Mouse (Mus musculus): ENCODE results near the gene Neu2.

Gene Neu2

DNA sequence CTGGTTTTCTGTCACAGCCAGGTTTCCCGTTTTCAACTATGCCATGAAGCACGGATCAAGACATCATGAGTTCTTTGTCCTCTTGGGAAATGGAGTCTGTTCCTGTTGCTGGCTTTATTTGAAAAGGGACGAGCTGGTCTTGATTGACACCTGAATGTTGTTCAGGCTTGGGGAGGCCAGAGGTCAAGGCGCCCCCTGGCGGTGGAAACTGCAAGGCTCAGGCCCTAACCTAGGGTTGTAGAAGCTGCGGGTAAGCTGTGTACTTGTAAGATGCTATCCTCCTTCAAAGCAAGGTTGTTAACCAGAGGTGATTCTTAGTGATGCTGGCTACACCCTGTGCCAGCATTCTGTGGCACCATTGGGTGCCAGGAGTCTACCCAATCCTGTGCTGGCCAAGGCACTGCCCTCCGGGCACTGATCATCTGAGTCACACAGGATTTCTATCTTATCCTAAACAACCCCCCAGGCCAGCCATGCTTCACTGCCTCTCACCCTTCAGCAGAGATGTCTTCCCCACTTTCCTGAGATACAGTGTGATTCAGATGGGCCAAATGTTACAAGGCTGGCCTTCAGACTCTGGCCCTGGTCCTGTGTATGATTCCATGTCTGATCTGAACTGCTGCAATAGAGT is 98.8 kb downstream of the Neu2 start:
- in situ Hi-C loops (cut with MboI, MseI) = loop anchor here in 1 of 2 experiments (10.0 kb wide), 1 partner anchor 46 kb away; no protein-coding TSS in a partner anchor

GRCm38 (mm10) chr1:87614576-87615295 is 105.0 kb downstream of the Neu2 start:
- in situ Hi-C loops (cut with MboI, MseI) = no loop called here

DNA sequence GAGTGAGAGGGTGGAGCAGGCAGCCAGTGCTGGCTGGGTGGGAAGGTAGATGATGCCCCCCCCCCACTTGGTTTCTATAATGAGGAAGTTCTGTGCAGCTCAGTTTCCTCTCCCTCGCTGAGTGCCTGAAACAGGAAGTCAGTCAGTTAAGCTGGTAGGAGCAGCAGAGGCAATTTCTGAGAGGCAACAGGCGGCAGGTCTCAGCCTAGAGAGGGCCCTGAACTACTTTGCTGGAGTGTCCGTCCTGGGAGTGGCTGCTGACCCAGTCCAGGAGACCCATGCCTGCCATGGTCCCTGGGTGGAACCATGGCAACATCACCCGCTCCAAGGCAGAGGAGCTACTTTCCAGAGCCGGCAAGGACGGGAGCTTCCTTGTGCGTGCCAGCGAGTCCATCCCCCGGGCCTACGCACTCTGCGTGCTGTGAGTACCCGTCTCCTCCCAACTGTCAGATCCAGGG is 110.6 kb downstream of the Neu2 start, which contains the start of gene Inpp5d:
Inpp5d (plus strand) TSS at position 102 of the 458 bp plus-strand sequence.
- in situ Hi-C loops (cut with MboI, MseI) = loop anchor here in 1 of 2 experiments (10.0 kb wide), 2 partner anchors 735 to 1475 kb away; no protein-coding TSS in a partner anchor

GRCm38 (mm10) chr1:87620693-87621092 is 111.0 kb downstream of the Neu2 start:
- in situ Hi-C loops (cut with MboI, MseI) = loop anchor here in 1 of 2 experiments (10.0 kb wide), 2 partner anchors 736 to 1476 kb away; no protein-coding TSS in a partner anchor

DNA sequence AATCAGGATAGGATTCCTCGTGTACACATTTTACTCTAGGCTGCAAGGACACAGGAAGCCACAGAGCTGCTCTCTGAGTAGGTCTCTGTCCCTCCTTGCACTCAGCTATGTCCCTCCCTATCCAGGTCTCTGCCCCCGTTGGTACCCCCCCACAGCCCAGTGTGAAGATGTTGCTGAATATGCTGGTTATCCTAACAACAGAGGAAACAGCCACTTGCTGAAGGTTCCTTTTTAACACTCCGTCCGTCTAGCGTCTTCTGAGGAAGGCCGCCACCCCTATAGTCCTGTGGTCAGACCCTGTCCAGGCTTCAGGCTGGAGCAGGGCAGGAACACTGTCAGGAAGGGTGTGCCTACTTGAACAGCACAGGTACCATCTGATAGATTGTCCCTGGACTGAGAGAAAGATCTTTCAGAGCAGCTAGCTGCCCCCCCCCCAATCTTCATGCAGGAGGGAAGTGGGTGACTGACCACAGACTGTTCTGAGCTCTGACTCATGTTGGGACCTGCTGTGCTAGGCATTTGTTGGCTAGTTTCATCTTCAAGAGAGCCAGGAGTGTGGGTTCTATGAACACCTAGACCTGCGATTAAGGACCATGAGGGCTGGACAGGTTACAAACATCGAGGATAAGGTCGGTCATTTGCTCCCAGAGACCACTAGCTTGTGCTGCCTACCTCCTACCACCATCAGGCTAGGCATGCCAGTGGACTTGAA is 111.6 kb downstream of the Neu2 start:
- in situ Hi-C loops (cut with MboI, MseI) = loop anchor here in 1 of 2 experiments (10.0 kb wide), 2 partner anchors 737 to 1477 kb away; no protein-coding TSS in a partner anchor

DNA sequence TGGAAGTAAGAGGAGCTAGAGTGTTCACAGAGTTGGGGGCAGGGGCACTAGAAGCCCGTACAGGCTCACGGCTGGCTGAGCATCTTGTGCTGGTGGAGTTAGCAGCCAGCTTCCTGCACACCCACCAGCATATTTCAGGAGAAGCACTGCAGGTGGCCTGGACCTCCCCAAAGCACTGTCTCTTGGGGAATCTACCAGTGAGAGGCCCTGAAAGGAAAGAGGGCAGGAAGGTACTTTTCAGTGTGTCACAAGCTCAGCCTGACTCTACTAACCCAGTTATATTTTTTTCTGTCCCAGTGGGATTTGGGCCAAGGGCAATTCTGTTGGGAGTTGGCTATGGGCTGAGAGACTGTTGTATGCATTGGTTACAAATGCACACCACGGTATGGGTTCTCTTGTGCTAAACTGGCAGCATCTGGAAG is 112.2 kb downstream of the Neu2 start:
- in situ Hi-C loops (cut with MboI, MseI) = loop anchor here in 1 of 2 experiments (10.0 kb wide), 2 partner anchors 737 to 1477 kb away; no protein-coding TSS in a partner anchor

GRCm38 (mm10) chr1:87623977-87624666 is 114.4 kb downstream of the Neu2 start:
- in situ Hi-C loops (cut with MboI, MseI) = loop anchor here in 1 of 2 experiments (10.0 kb wide), 2 partner anchors 739 to 1479 kb away; no protein-coding TSS in a partner anchor

- in situ Hi-C loops (cut with MboI, MseI) = loop anchor here in 1 of 2 experiments (10.0 to 25.0 kb wide), 3 partner anchors 740 to 1480 kb away; partner anchors contain the start of gene Sh3bp4
Measured at GRCm38 (mm10) chr1:87624826-87625225, 115.1 kb downstream of the Neu2 start.

DNA sequence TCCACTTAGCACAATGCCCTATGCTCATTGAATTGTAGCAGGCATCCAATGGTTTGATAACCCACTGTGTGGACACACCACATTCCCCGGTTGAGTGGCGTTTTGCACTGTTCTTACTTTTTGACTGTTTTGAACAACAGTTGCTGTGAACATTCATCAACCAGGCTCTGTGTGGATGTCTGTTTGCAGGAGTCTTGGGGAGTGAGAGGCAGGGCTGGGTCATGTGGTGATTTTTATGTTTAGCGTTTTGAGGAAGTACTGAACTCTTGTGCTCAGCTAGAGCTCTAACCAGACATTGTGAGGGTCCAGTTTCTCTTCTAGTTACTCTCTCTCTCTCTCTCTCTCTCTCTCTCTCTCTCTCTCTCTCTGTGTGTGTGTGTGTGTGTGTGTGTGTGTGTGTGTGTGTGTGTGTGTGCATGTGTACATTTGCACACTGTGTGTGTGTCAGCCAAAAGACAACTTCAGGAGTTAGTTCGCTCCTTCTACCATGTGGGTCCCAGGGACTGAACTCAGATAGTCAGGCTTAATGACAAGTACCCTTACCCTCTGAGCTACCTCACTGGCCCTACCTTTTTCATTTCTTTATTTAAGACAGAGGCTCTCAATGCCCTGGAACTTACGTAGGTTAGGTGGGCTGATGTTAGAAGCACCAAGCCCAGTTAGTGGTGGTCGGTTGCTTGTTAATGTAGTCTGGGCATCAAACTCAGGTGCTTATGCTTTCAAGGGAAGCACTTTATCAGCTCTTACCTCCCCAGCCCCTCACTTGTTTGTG is 115.8 kb downstream of the Neu2 start:
- in situ Hi-C loops (cut with MboI, MseI) = loop anchor here in 1 of 2 experiments (10.0 to 25.0 kb wide), 3 partner anchors 741 to 1481 kb away; partner anchors contain the start of gene Sh3bp4

- in situ Hi-C loops (cut with MboI, MseI) = loop anchor here in 1 of 2 experiments (10.0 to 25.0 kb wide), 3 partner anchors 742 to 1482 kb away; partner anchors contain the start of gene Sh3bp4
Measured at GRCm38 (mm10) chr1:87626344-87626743, 116.7 kb downstream of the Neu2 start.

DNA sequence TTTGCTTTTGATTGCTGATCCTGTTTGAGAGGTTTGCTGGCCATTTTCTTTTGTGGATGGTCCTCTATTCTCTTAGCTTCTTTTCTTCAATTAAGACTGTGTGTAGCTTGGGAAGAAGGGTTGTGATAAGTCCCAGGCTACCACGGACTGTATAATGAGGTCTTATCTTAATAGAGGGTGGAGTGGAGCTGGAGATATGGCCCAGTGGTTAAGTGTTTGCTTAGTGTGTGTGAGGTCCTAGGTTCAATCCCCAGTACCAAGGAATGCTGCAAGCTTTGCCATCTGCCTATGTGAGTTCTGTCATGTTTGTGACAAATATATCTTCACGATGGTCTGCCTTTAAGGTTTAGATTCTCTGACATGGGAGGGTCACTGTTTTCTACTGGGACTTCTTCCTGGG is 118.4 kb downstream of the Neu2 start:
- in situ Hi-C loops (cut with MboI, MseI) = loop anchor here in 1 of 2 experiments (10.0 to 25.0 kb wide), 3 partner anchors 743 to 1483 kb away; partner anchors contain the start of gene Sh3bp4

GRCm38 (mm10) chr1:87631584-87631983 is 121.9 kb downstream of the Neu2 start:
- in situ Hi-C loops (cut with MboI, MseI) = loop anchor here in 1 of 2 experiments (25.0 kb wide), 1 partner anchor 1431 kb away; the partner anchor contains the start of gene Sh3bp4

- in situ Hi-C loops (cut with MboI, MseI) = loop anchor here in 1 of 2 experiments (25.0 kb wide), 1 partner anchor 1430 kb away; the partner anchor contains the start of gene Sh3bp4
Measured at GRCm38 (mm10) chr1:87632163-87632562, 122.5 kb downstream of the Neu2 start.

- in situ Hi-C loops (cut with MboI, MseI) = loop anchor here (5.0 to 25.0 kb wide), 2 partner anchors 1061 to 1426 kb away; partner anchors contain the start of gene Sh3bp4 (in 1 of the 2)
Measured at GRCm38 (mm10) chr1:87636716-87637117, 127.0 kb downstream of the Neu2 start.

- in situ Hi-C loops (cut with MboI, MseI) = loop anchor here (5.0 to 25.0 kb wide), 2 partner anchors 1060 to 1425 kb away; partner anchors contain the start of gene Sh3bp4 (in 1 of the 2)
Measured at GRCm38 (mm10) chr1:87637121-87637877, 127.6 kb downstream of the Neu2 start.

- in situ Hi-C loops (cut with MboI, MseI) = loop anchor here (5.0 to 25.0 kb wide), 2 partner anchors 1059 to 1424 kb away; partner anchors contain the start of gene Sh3bp4 (in 1 of the 2)
Measured at GRCm38 (mm10) chr1:87637878-87638600, 128.3 kb downstream of the Neu2 start.

GRCm38 (mm10) chr1:87639724-87640123 is 130.0 kb downstream of the Neu2 start:
- in situ Hi-C loops (cut with MboI, MseI) = loop anchor here (5.0 to 25.0 kb wide), 3 partner anchors 945 to 1423 kb away; partner anchors contain the start of gene Sh3bp4 (in 1 of the 2)

Measured in T-helper 17 cell (primary cell).